Mouse (Mus musculus): Measurements from ENCODE around the gene Olfr123. TPM values are rescaled to one million over a fixed set of nuclear protein-coding genes. Genes with fewer than 3 reads are reported as not detected.

Gene Olfr123
- not detected in 2 replicates for polyA plus RNA-seq (2015; fragmentation: Nextera tagmentation; extraction: Ambion mirVana)

- no peak for DNase-seq (ENCODE audit: low spot score)
These were observed at the start of gene Olfr123 for GRCm38 (mm10) chr17:37793229-37793628. TSS of gene Olfr123 (plus strand) at chr17:37793529.

GRCm38 (mm10) chr17:37768307-37768706 is 25.0 kb upstream of the Olfr123 start, which contains the start of gene Olfr122:
TSS of gene Olfr122 (plus strand) at chr17:37768607.
- DNase-seq (ENCODE audit: low spot score): no peak

GRCm38 (mm10) chr17:37799588-37799987 is 6.3 kb downstream of the Olfr123 start, which contains the start of gene Olfr124:
TSS of gene Olfr124 (plus strand) at chr17:37799888.
- DNase-seq (ENCODE audit: low spot score): no peak

- DNase-seq (ENCODE audit: low spot score): no peak
These were observed 39.3 kb downstream of the Olfr123 start, which contains the start of gene Olfr125 for GRCm38 (mm10) chr17:37832649-37833048. TSS of gene Olfr125 (plus strand) at chr17:37832949.

- DNase-seq (ENCODE audit: low spot score): no peak
These were observed 53.9 kb downstream of the Olfr123 start, which contains the start of gene Olfr126 for GRCm38 (mm10) chr17:37847183-37847582. TSS of gene Olfr126 (plus strand) at chr17:37847483.

Other genes starting within 250 kb of the Olfr123 start
- not detected in 2 replicates for gene Olfr112, start 224.1 kb upstream of the Olfr123 start, polyA plus RNA-seq (2015; fragmentation: Nextera tagmentation; extraction: Ambion mirVana)
- not detected in 2 replicates for gene Olfr113, start 215.9 kb upstream of the Olfr123 start, polyA plus RNA-seq (2015; fragmentation: Nextera tagmentation; extraction: Ambion mirVana)
- not detected in 2 replicates for gene Olfr114, start 200.8 kb upstream of the Olfr123 start, polyA plus RNA-seq (2015; fragmentation: Nextera tagmentation; extraction: Ambion mirVana)
- not detected in 2 replicates for gene Olfr115, start 166.4 kb upstream of the Olfr123 start, polyA plus RNA-seq (2015; fragmentation: Nextera tagmentation; extraction: Ambion mirVana)
- not detected in 2 replicates for gene Olfr116, start 166.3 kb upstream of the Olfr123 start, polyA plus RNA-seq (2015; fragmentation: Nextera tagmentation; extraction: Ambion mirVana)
- gene Olfr117, start 129.7 kb upstream of the Olfr123 start, polyA plus RNA-seq (2015; fragmentation: Nextera tagmentation; extraction: Ambion mirVana): not detected in 2 replicates
- not detected in 2 replicates for gene Olfr118, start 126.5 kb upstream of the Olfr123 start, polyA plus RNA-seq (2015; fragmentation: Nextera tagmentation; extraction: Ambion mirVana)
- gene Olfr119, start 97.0 kb upstream of the Olfr123 start, polyA plus RNA-seq (2015; fragmentation: Nextera tagmentation; extraction: Ambion mirVana): not detected in 2 replicates
- gene Olfr120, start 71.7 kb upstream of the Olfr123 start, polyA plus RNA-seq (2015; fragmentation: Nextera tagmentation; extraction: Ambion mirVana): not detected in 2 replicates
- not detected in 2 replicates for gene Olfr121, start 44.7 kb upstream of the Olfr123 start, polyA plus RNA-seq (2015; fragmentation: Nextera tagmentation; extraction: Ambion mirVana)
- not detected in 2 replicates for gene Olfr122, start 24.9 kb upstream of the Olfr123 start, polyA plus RNA-seq (2015; fragmentation: Nextera tagmentation; extraction: Ambion mirVana)
- not detected in 2 replicates for gene Olfr124, start 6.4 kb downstream of the Olfr123 start, polyA plus RNA-seq (2015; fragmentation: Nextera tagmentation; extraction: Ambion mirVana)
- not detected in 2 replicates for gene Olfr125, start 39.4 kb downstream of the Olfr123 start, polyA plus RNA-seq (2015; fragmentation: Nextera tagmentation; extraction: Ambion mirVana)
- gene Olfr126, start 54.0 kb downstream of the Olfr123 start, polyA plus RNA-seq (2015; fragmentation: Nextera tagmentation; extraction: Ambion mirVana): not detected in 2 replicates
- gene Olfr127, start 106.9 kb downstream of the Olfr123 start, polyA plus RNA-seq (2015; fragmentation: Nextera tagmentation; extraction: Ambion mirVana): not detected in 2 replicates
- not detected in 2 replicates for gene Olfr128, start 127.0 kb downstream of the Olfr123 start, polyA plus RNA-seq (2015; fragmentation: Nextera tagmentation; extraction: Ambion mirVana)
- gene Olfr761, start 159.6 kb downstream of the Olfr123 start, polyA plus RNA-seq (2015; fragmentation: Nextera tagmentation; extraction: Ambion mirVana): not detected in 2 replicates

Data from thymus, postnatal 0 days (tissue).